In the genomic region with DNA sequence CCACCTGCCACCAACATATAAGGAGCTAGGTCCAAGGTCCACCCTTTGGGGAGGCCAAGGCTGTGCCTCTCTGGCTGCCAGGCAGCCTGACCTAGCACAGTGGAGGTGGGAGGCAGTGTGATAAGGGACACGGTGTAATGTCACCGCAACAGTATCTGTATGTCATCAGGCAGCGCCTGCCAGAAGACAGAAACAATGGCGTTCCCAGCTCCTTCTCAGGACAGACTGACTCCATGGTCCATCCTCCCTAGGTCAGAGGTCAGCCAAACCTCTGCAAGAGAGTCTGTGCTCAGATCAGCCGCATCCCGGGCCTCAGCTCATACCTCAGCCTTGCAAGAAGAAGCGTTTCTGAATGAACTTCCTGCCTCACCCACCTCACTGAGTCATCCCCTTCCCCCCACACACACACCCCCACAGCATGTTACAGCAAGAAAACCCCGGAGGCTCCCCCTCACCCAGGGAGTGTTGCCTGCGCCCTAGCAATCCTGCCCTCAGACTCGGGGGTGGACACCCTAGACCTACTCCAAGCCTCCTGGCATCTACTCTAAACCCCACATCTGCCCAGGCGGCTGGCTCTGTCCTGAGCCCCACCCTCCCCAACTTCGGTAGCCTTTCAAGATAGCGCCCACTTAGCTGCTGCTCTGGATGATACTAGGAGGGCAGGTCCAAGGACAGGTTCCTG, we compare ENCODE assay signal across 10 mouse cellular contexts. TPM values are rescaled to one million over a fixed set of nuclear protein-coding genes. Genes with fewer than 3 reads are reported as not detected.
DNase-seq lines count a peak whose midpoint lies in the region; ATAC-seq and TF ChIP-seq lines count a peak whose summit lies in the region.
"Had no signal": no experiment of that assay in that cellular context is flagged by ENCODE, and none has a peak within 500 bp of the region (broad histone marks: within the 10 kb centered on the region; RNA-seq: fewer than 3 reads in every experiment).

No protein-coding gene starts in this region.

- no peak overlapping the region for H3K4me3 ChIP-seq in liver, embryonic 11.5 days (ENCODE audit: low read depth, low read length)
- no peak overlapping the region for H3K4me3 ChIP-seq in bone marrow, adult 2 months (replicated peaks; ENCODE audit: control insufficient read depth, low read depth, low read length)
- H3K4me3 ChIP-seq in midbrain, embryonic 15.5 days = no peak overlapping the region
- H3K4me3 ChIP-seq: forebrain, embryonic 12.5 days had no signal

- 38% methylated on average over 13 of the region's 13 CpGs for WGBS in liver, embryonic 11.5 days
- WGBS in bone marrow, adult 2 months = 55% methylated on average over 13 of the region's 13 CpGs
- WGBS in midbrain, embryonic 15.5 days = 69% methylated on average over 13 of the region's 13 CpGs

- peaks cover 12% of the 10 kb centered on the region for H3K4me1 ChIP-seq in liver, embryonic 11.5 days (replicated peaks; ENCODE audit: control insufficient read depth, insufficient read depth, low read length)
- H3K4me1 ChIP-seq in bone marrow, adult 2 months (ENCODE audit: control insufficient read depth, insufficient read depth, low read length) = no peaks in the 10 kb centered on the region; the same call in 1 of the 2 replicates
- H3K4me1 ChIP-seq in midbrain, embryonic 15.5 days = peaks cover 15% of the 10 kb centered on the region

- peak; percentile 65 for ATAC-seq in liver, embryonic 11.5 days (replicated peaks; ENCODE audit: low FRiP score)
- ATAC-seq in midbrain, embryonic 15.5 days (replicated peaks) = no peak

- DNase-seq in adrenal gland, adult 2 months = peak; percentile 28
- no peak for DNase-seq in adrenal gland, postnatal 25 days
- DNase-seq in liver, embryonic 11.5 days (ENCODE audit: low spot score) = no peak
- DNase-seq in liver = no peak
- DNase-seq in naive thymus-derived CD4-positive, alpha-beta T cell, adult 2 months (ENCODE audit: low read depth) = peak; percentile 60
- DNase-seq in embryo, embryonic 10.5 days (ENCODE audit: low spot score) = no peak
- DNase-seq: lung, postnatal 10 days had no signal

- no peak overlapping the region for H3K9ac ChIP-seq in liver, embryonic 11.5 days (ENCODE audit: low read depth, low read length)
- H3K9ac ChIP-seq in midbrain, embryonic 15.5 days = no peak overlapping the region
- H3K9ac ChIP-seq: forebrain, embryonic 12.5 days had no signal

- H3K4me2 ChIP-seq in liver, embryonic 11.5 days = peak overlapping the region; percentile 29; the same call in 1 of the 2 replicates
- H3K4me2 ChIP-seq in midbrain, embryonic 15.5 days = no peak overlapping the region
- H3K4me2 ChIP-seq: forebrain, embryonic 12.5 days had no signal

- peaks cover 4% of the 10 kb centered on the region; the same call in 1 of the 2 replicates for H3K9me3 ChIP-seq in liver, embryonic 11.5 days (ENCODE audit: control insufficient read depth, low read length)
- H3K9me3 ChIP-seq in midbrain, embryonic 15.5 days = no peaks in the 10 kb centered on the region

- H3K27ac ChIP-seq in liver, embryonic 11.5 days (ENCODE audit: low read depth, low read length) = no peak overlapping the region
- H3K27ac ChIP-seq in bone marrow, adult 2 months (ENCODE audit: control insufficient read depth, insufficient read depth, low read depth, low read length, poor library complexity) = peak overlapping the region; percentile 77
- H3K27ac ChIP-seq in midbrain, embryonic 15.5 days = no peak overlapping the region
- H3K27ac ChIP-seq: forebrain, embryonic 12.5 days had no signal

- 0 out of 2 replicates have a peak, but pooled peaks cover 2% of the 10 kb centered on the region for H3K27me3 ChIP-seq in liver, embryonic 11.5 days (replicated peaks; ENCODE audit: control insufficient read depth, insufficient read depth, low read length)
- H3K27me3 ChIP-seq in midbrain, embryonic 15.5 days (replicated peaks) = no peaks in the 10 kb centered on the region
- H3K27me3 ChIP-seq: forebrain, embryonic 12.5 days had no signal

- peak; percentile 65; the same call in 1 of the 2 replicates for TF ChIP-seq POLR2A in bone marrow, adult 2 months (IDR thresholded peaks at IDR 0.05; ENCODE audit: borderline replicate concordance, control insufficient read depth, low read depth, low read length)

- H3K36me3 ChIP-seq in liver, embryonic 11.5 days (ENCODE audit: control insufficient read depth, insufficient read depth, low read length) = no peaks in the 10 kb centered on the region
- no peaks in the 10 kb centered on the region for H3K36me3 ChIP-seq in midbrain, embryonic 15.5 days (replicated peaks)

- TF ChIP-seq CTCF in bone marrow, adult 2 months (IDR thresholded peaks at IDR 0.05; ENCODE audit: control insufficient read depth, insufficient read depth, low read length) = no peak

RNA-seq across cellular contexts. Expression of a gene that starts 17.6 kb away (rescaled TPM):
- total RNA-seq in adrenal gland, adult 2 months (2021) = 1 to 10 TPM; 4.7 to 7.7 TPM
- 1.2 and 1.8 TPM in 2 replicates for polyA plus RNA-seq in adrenal gland, adult 2 months (2012; rRNA removed)
- 6.9 and 8.7 TPM in 2 replicates for total RNA-seq in adrenal gland, postnatal 25 days (2021)
- polyA plus RNA-seq in liver, embryonic 11.5 days (2014; fragmentation: Nextera tagmentation; extraction: Ambion mirVana) = 0.53 and 1.4 TPM in 2 replicates
- polyA plus RNA-seq in bone marrow, adult 2 months (2011; ENCODE audit: insufficient read depth, insufficient read length, low replicate concordance, missing spikeins) = 1.3 and 4.2 TPM in 2 replicates
- 1.6 and 2.2 TPM in 2 replicates for polyA plus RNA-seq in midbrain, embryonic 15.5 days (2015; fragmentation: Nextera tagmentation; extraction: Ambion mirVana)

RNA-seq across cellular contexts. Expression of a gene that starts 41.5 kb away (rescaled TPM):
- total RNA-seq in adrenal gland, adult 2 months (2021) = 10 to 100 TPM; 13.8 to 19.5 TPM
- 10.5 and 11.3 TPM in 2 replicates for polyA plus RNA-seq in adrenal gland, adult 2 months (2012; rRNA removed)
- total RNA-seq in adrenal gland, postnatal 25 days (2021) = 10.1 and 17.4 TPM in 2 replicates
- polyA plus RNA-seq in liver, embryonic 11.5 days (2014; fragmentation: Nextera tagmentation; extraction: Ambion mirVana) = 12.6 and 13.9 TPM in 2 replicates
- polyA plus RNA-seq in bone marrow, adult 2 months (2011; ENCODE audit: insufficient read depth, insufficient read length, low replicate concordance, missing spikeins) = 14.1 and 20.7 TPM in 2 replicates
- 41.0 and 41.7 TPM in 2 replicates for polyA plus RNA-seq in midbrain, embryonic 15.5 days (2015; fragmentation: Nextera tagmentation; extraction: Ambion mirVana)

Comparison
In these comparisons a context has a peak if more than half of its experiments do, and no peak if none do; other contexts are left out.
1. DNase-seq: peak in adrenal gland, adult 2 months (single experiment) and naive thymus-derived CD4-positive, alpha-beta T cell, adult 2 months (single experiment); none in adrenal gland, postnatal 25 days (single experiment), liver, embryonic 11.5 days (single experiment), liver (single experiment) and embryo, embryonic 10.5 days (single experiment).